Mouse (Mus musculus): ENCODE measurements around the gene Pdap1.
"Not testable (repeated sequence)": the region's sequence is repeated elsewhere in the genome, so short reads cannot be mapped to it uniquely, and the experiment has no call there.

The Pdap1 gene

DNA sequence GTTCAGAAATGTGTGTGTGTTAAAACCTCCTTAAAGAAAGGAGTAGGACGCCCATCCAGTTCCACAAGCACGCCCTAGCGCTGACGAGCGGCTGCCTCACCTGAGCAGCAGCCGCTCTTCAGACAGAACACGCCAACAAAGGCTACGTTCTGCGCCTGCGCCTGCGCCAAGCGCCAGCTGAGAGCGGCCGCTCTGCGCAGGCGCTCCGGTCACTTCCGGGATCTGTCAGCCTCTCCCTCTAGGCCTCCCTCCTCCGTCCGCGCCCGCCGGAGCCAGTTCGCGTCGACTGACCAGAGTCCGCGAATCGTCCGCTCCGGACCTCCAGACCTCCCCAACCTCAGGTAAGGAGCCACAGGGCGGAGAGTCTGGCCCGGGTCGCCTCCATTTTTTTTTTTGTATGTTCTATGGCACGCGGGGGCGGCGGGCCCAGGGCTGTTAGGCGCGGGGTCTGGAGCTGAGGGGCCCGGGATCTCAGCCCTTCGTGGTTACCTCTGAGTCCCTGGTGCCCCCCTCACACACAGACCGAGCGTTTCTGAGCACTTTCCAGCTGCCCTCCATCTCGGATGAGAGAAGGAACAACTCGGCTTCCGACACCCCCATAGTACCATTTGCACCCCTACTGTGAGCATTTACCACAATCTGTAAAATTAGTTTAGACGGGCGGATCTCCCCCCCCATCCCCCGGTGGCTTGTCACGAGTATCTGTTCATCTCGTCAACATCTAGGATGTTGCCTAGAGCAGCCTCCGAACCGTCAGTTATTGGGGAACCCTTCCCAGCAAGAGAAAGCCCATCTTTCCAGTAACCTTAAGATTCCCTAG is 56.2 kb downstream of the Pdap1 start, which contains the start of the genes Arpc1a and Kpna7:
Arpc1a (plus strand) TSS at position 199 of the 820 bp plus-strand sequence.
Kpna7 (minus strand) TSS at position 399 of the 820 bp plus-strand sequence.
- peak; percentile 97 for DNase-seq (ENCODE audit: low read depth, low spot score)

DNA sequence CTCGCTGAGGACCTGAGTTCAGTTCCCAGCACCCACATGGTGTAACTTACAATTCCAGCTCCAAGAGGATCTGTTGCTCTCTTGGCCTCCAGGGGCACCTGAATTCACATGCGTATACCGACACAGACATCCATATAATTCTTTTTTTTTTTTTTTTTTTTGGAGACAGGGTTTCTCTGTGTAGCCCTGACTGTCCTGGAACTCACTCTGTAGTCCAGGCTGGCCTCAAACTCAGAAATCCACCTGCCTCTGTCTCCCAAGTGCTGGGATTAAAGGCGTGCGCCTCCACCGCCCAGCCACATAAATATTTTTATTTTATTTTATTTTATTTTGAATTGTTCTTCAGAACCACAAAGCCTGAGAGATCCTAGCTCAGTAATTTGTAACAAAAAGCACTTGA is 56.8 kb downstream of the Pdap1 start:
- DNase-seq (ENCODE audit: low read depth, low spot score): not testable (repeated sequence)

DNA sequence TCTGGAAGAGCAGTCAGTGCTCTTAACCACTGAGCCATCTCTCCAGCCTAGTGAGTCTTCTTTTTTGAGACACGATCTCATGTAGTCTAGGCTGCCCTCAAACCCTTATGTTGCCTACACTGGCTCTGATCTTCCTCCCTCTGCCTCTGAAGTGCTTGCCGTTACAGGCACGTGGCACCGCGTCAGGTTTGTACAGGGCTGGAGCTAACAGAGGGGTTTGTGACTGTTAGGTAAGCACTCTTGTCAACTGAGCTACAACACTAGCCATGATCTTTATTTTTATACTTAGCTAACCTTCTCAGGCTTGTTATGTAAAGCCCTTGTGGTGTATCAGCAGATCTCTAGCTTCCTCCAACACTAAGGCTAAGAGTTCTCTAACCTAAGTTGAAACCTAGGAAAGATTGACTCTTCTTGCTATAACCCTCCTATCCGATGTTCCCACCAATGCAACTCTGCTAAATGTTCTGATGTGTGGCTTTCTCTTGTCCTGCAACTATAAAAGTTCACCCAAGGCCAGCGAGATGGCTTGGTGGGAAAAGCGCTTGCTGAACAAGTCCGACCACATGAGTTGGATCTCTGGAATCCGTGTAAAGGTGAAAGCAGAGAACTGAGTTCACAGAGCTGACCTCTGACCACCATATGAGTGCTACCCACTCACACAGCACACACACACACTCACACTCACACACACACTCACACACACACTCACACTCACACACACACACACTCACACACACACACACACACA is 58.0 kb downstream of the Pdap1 start:
- DNase-seq (ENCODE audit: low read depth, low spot score): no peak
